Mouse (Mus musculus): Measurements from ENCODE around the gene Abcc1. TPM values are rescaled to one million over a fixed set of nuclear protein-coding genes. Genes with fewer than 3 reads are reported as not detected.

Gene Abcc1
- polyA plus RNA-seq, 2 experiments from 2014 or later, result 20.8 to 40.1 TPM

- no peak for ATAC-seq
Observed at GRCm38 (mm10) chr16:14377321-14377720, 16.0 kb downstream of the Abcc1 start.

GRCm38 (mm10) chr16:14378654-14379053 lies 17.3 kb downstream of the Abcc1 start:
- no peak for ATAC-seq

GRCm38 (mm10) chr16:14379888-14380287 lies 18.5 kb downstream of the Abcc1 start:
- peak; percentile 92 for ATAC-seq

- ATAC-seq, result no peak
Observed at GRCm38 (mm10) chr16:14381061-14381665, 19.8 kb downstream of the Abcc1 start.

GRCm38 (mm10) chr16:14399303-14399702 lies 37.9 kb downstream of the Abcc1 start:
- no peak for ATAC-seq

- no peak for ATAC-seq
Observed at GRCm38 (mm10) chr16:14403507-14403906, 42.1 kb downstream of the Abcc1 start.

- no peak for ATAC-seq
Observed at GRCm38 (mm10) chr16:14405636-14406035, 44.3 kb downstream of the Abcc1 start.

GRCm38 (mm10) chr16:14409124-14409523 lies 47.8 kb downstream of the Abcc1 start:
- ATAC-seq, result no peak

- ATAC-seq, result no peak
Observed at GRCm38 (mm10) chr16:14409776-14410175, 48.4 kb downstream of the Abcc1 start.

- ATAC-seq, result no peak
Observed at GRCm38 (mm10) chr16:14410611-14411010, 49.3 kb downstream of the Abcc1 start.

GRCm38 (mm10) chr16:14411156-14411555 lies 49.8 kb downstream of the Abcc1 start:
- no peak for ATAC-seq

- no peak for ATAC-seq
Observed at GRCm38 (mm10) chr16:14412551-14412950, 51.2 kb downstream of the Abcc1 start.

- ATAC-seq, result no peak
Observed at GRCm38 (mm10) chr16:14415206-14415605, 53.8 kb downstream of the Abcc1 start.

- ATAC-seq, result no peak
Observed at GRCm38 (mm10) chr16:14416957-14417618, 55.7 kb downstream of the Abcc1 start.

GRCm38 (mm10) chr16:14420496-14421132 lies 59.3 kb downstream of the Abcc1 start:
- ATAC-seq, result no peak

GRCm38 (mm10) chr16:14422081-14422480 lies 60.7 kb downstream of the Abcc1 start:
- no peak for ATAC-seq

- no peak for ATAC-seq
Observed at GRCm38 (mm10) chr16:14429371-14429770, 68.0 kb downstream of the Abcc1 start.

GRCm38 (mm10) chr16:14432996-14433395 lies 71.6 kb downstream of the Abcc1 start:
- ATAC-seq, result no peak

GRCm38 (mm10) chr16:14435526-14435925 lies 74.2 kb downstream of the Abcc1 start:
- no peak for ATAC-seq

- no peak for ATAC-seq
Observed at GRCm38 (mm10) chr16:14437446-14437982, 76.2 kb downstream of the Abcc1 start.

GRCm38 (mm10) chr16:14438561-14438960 lies 77.2 kb downstream of the Abcc1 start:
- no peak for ATAC-seq

- ATAC-seq, result no peak
Observed at GRCm38 (mm10) chr16:14439081-14439480, 77.7 kb downstream of the Abcc1 start.

GRCm38 (mm10) chr16:14439801-14440614 lies 78.7 kb downstream of the Abcc1 start:
- no peak for ATAC-seq

Measured in CD4-positive, CD25-positive, alpha-beta regulatory T cell, adult 4 months (primary cell).